Mouse (Mus musculus): ENCODE measurements around the gene Ankmy1.

Gene Ankmy1

GRCm38 (mm10) chr1:92815756-92816294 is 86.9 kb downstream of the Ankmy1 start:
- no peak for DNase-seq (ENCODE audit: low spot score)

DNA sequence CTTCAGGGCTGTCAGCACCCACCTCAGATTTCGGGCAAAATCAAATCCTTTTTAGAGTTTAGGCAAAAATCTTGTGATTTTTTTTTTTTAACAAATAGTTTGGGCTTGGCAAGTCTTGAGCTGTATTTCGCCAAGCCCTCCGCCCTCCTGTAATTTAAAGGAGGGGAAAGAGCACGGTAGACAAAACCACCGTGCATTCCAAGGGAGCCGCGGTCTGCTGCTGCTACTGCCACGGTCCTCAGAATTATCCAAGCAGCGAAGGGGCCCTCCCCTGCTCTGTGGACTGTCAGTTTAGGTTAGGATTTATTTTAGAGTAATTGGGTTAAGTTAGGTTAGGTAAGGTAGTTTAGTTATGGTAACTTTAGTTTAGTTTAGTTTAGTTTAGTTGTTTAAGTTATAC is 87.6 kb downstream of the Ankmy1 start:
- no peak for DNase-seq (ENCODE audit: low spot score)

- DNase-seq (ENCODE audit: low spot score): no peak
Measured at GRCm38 (mm10) chr1:92814319-92814718, 88.4 kb downstream of the Ankmy1 start.
